Mouse (Mus musculus) frontal cortex, adult 2 months (tissue): Measurements from ENCODE around the gene Uckl1. TPM values are rescaled to one million over a fixed set of nuclear protein-coding genes. Genes with fewer than 3 reads are reported as not detected.

Experiments
- DNase-seq, 2 experiments: peaks; one replicate each; pipeline ENCODE4 v3.0.0; 2022; ENCODE audit warnings: low spot score in 1 of 2; ENCODE audit errors: extremely low spot score in 1 of 2
- polyA plus RNA-seq: library from polyadenylated mRNA; depleted of rRNA; stranded (reverse); fragments of >200 nt; gene quantifications from 2 replicates; pipeline ENCODE4 v1.2.3, GENCODE M21; 2012; rRNA removed

Gene Uckl1
- polyA plus RNA-seq, 1 experiment = 149 TPM

- DNase-seq = peak in 1 of 2 experiments; percentile 28
Measured at GRCm38 (mm10) chr2:181522811-181523210, 61.9 kb downstream of the Uckl1 start.

GRCm38 (mm10) chr2:181521491-181521890 lies 63.2 kb downstream of the Uckl1 start:
- no peak for DNase-seq

GRCm38 (mm10) chr2:181520936-181521227 lies 63.8 kb downstream of the Uckl1 start:
- no peak for DNase-seq

- peak; percentile 96 to 98 for DNase-seq
Measured at GRCm38 (mm10) chr2:181520118-181520935, 64.4 kb downstream of the Uckl1 start, which contains the start of gene Dnajc5. TSS of gene Dnajc5 (plus strand) at chr2:181520485.

- DNase-seq = no peak
Measured at GRCm38 (mm10) chr2:181519201-181519600, 65.5 kb downstream of the Uckl1 start.

Other genes with a start within 250 kb of the Uckl1 start
- 87.9 and 93.7 TPM in 2 replicates for gene Zgpat, start 220.0 kb downstream of the Uckl1 start, polyA plus RNA-seq
- 75.8 and 76.8 TPM in 2 replicates for gene Arfrp1, start 219.5 kb downstream of the Uckl1 start, polyA plus RNA-seq
- gene Lime1, start 204.8 kb downstream of the Uckl1 start, polyA plus RNA-seq = 71.8 and 72.7 TPM in 2 replicates
- 6.6 and 6.9 TPM in 2 replicates for gene Zbtb46, start 125.5 kb downstream of the Uckl1 start, polyA plus RNA-seq
- gene Abhd16b, start 91.7 kb downstream of the Uckl1 start, polyA plus RNA-seq = not detected in 2 replicates
- 115 and 118 TPM in 2 replicates for gene Tpd52l2, start 87.8 kb downstream of the Uckl1 start, polyA plus RNA-seq
- 139 and 171 TPM in 2 replicates for gene Dnajc5, start 64.4 kb downstream of the Uckl1 start, polyA plus RNA-seq
- 35.7 and 38.0 TPM in 2 replicates for gene Prpf6, start 7.0 kb upstream of the Uckl1 start, polyA plus RNA-seq
- 76.7 and 101 TPM in 2 replicates for gene Zfp512b, start 7.9 kb upstream of the Uckl1 start, polyA plus RNA-seq
- gene Samd10, start 14.3 kb upstream of the Uckl1 start, polyA plus RNA-seq = 30.1 and 30.6 TPM in 2 replicates
- gene Gm29797, start 72.1 kb upstream of the Uckl1 start, polyA plus RNA-seq = not detected in 2 replicates
- gene Sox18, start 86.7 kb upstream of the Uckl1 start, polyA plus RNA-seq = 20.4 and 22.5 TPM in 2 replicates
- gene Tcea2, start 95.4 kb upstream of the Uckl1 start, polyA plus RNA-seq = 155 and 160 TPM in 2 replicates
- 42.6 and 53.6 TPM in 2 replicates for gene Rgs19, start 109.1 kb upstream of the Uckl1 start, polyA plus RNA-seq
- gene Lkaaear1, start 113.5 kb upstream of the Uckl1 start, polyA plus RNA-seq = not detected in 2 replicates
- 26.4 and 34.4 TPM in 2 replicates for gene Oprl1, start 130.1 kb upstream of the Uckl1 start, polyA plus RNA-seq
- 15.6 and 16.9 TPM in 2 replicates for gene Myt1, start 178.4 kb upstream of the Uckl1 start, polyA plus RNA-seq